Mouse (Mus musculus) MEL (cell line): Measurements from ENCODE around the gene Rgs6. TPM values are rescaled to one million over a fixed set of nuclear protein-coding genes. Genes with fewer than 3 reads are reported as not detected.

Experiments used
- DNase-seq: peaks from one replicate; pipeline ENCODE4 v3.0.0; 2011; ENCODE audit warnings: low read depth, low spot score
- H3K27ac ChIP-seq: 2 replicates; pipeline ENCODE4 v1.5.1; 2012; ENCODE audit warnings: low read depth, mild to moderate bottlenecking, control low read depth, low read length, moderate library complexity; ENCODE audit not compliant: control insufficient read depth
- H3K27me3 ChIP-seq, 2 experiments: fragments of 150-350 bp in 1 of 2; sonication (generic) in 1 of 2; 2 replicates each; pipeline ENCODE4 v1.6.1; 2012; ENCODE audit warnings: low read length in 2 of 2, mild to moderate bottlenecking in 2 of 2, improper control_type of control experiment in 1 of 2, moderate library complexity in 1 of 2; ENCODE audit not compliant: insufficient read depth in 2 of 2, control insufficient read depth in 1 of 2
- H3K36me3 ChIP-seq, 2 experiments: 2 replicates each; pipeline ENCODE4 v1.6.1; 2012 to 2014; ENCODE audit warnings: low read length in 2 of 2, improper control_type of control experiment in 1 of 2, inconsistent platforms in 1 of 2, mild to moderate bottlenecking in 1 of 2; ENCODE audit not compliant: insufficient read depth in 2 of 2, control insufficient read depth in 1 of 2
- H3K4me1 ChIP-seq, 2 experiments: fragments of 150-350 bp in 1 of 2; sonication (generic) in 1 of 2; 2 replicates each; pipeline ENCODE4 v1.6.1; 2012; ENCODE audit warnings: low read length in 2 of 2, improper control_type of control experiment in 1 of 2, mild to moderate bottlenecking in 1 of 2; ENCODE audit not compliant: insufficient read depth in 2 of 2, control insufficient read depth in 1 of 2
- H3K4me3 ChIP-seq, 2 experiments: fragments of 150-350 bp in 1 of 2; sonication (generic) in 1 of 2; 2 replicates each; pipeline ENCODE4 v1.5.1; 2012; ENCODE audit warnings: low read depth in 2 of 2, low read length in 2 of 2, mild to moderate bottlenecking in 2 of 2, moderate library complexity in 2 of 2, control low read depth in 1 of 2, improper control_type of control experiment in 1 of 2; ENCODE audit not compliant: control insufficient read depth in 1 of 2, insufficient read depth in 1 of 2
- H3K79me2 ChIP-seq: 2 replicates; pipeline ENCODE4 v1.6.1; 2012; ENCODE audit warnings: mild to moderate bottlenecking, low read length, moderate library complexity; ENCODE audit not compliant: control insufficient read depth, poor library complexity, insufficient read depth
- H3K9ac ChIP-seq: 2 replicates; pipeline ENCODE4 v1.6.1; 2012; ENCODE audit warnings: low read depth, mild to moderate bottlenecking, control low read depth, low read length, moderate library complexity; ENCODE audit not compliant: control insufficient read depth, poor library complexity, severe bottlenecking
- H3K9me3 ChIP-seq: fragments of 150-350 bp; sonication (generic); replicated peaks from 2 replicates; pipeline ENCODE4 v1.6.1; 2012; ENCODE audit warnings: mild to moderate bottlenecking, low read length, improper control_type of control experiment, moderate library complexity; ENCODE audit not compliant: insufficient read depth
- BHLHE40 ChIP-seq: IDR thresholded peaks from 2 replicates; pipeline ENCODE4 v1.6.1; 2012; ENCODE audit warnings: low read depth, mild to moderate bottlenecking, inconsistent platforms, low read length, improper control_type of control experiment, borderline replicate concordance
- ELF1 ChIP-seq: IDR thresholded peaks from 2 replicates; pipeline ENCODE4 v1.6.1; 2014; ENCODE audit warnings: low read depth, mild to moderate bottlenecking, inconsistent platforms, low read length, improper control_type of control experiment, moderate library complexity
- EP300 ChIP-seq, 2 experiments: IDR thresholded peaks; 2 replicates each; pipeline ENCODE4 v1.6.1; 2011; ENCODE audit warnings: improper control_type of control experiment in 2 of 2, low read length in 2 of 2, low read depth in 1 of 2, mild to moderate bottlenecking in 1 of 2
- GATA1 ChIP-seq: IDR thresholded peaks from 2 replicates; pipeline ENCODE4 v1.6.1; 2011; ENCODE audit warnings: low read depth, low read length, improper control_type of control experiment
- HCFC1 ChIP-seq: IDR thresholded peaks from 2 replicates; pipeline ENCODE4 v1.6.1; 2012; ENCODE audit warnings: low read depth, mild to moderate bottlenecking, inconsistent platforms, low read length, improper control_type of control experiment, moderate library complexity
- MAFK ChIP-seq: IDR thresholded peaks from 2 replicates; pipeline ENCODE4 v1.6.1; 2011; ENCODE audit warnings: low read depth, mild to moderate bottlenecking, low read length, improper control_type of control experiment, borderline replicate concordance
- MAZ ChIP-seq: IDR thresholded peaks from 2 replicates; pipeline ENCODE4 v1.6.1; 2012; ENCODE audit warnings: low read depth, mild to moderate bottlenecking, inconsistent platforms, low read length, improper control_type of control experiment
- MEF2A ChIP-seq: IDR thresholded peaks from 2 replicates; pipeline ENCODE4 v1.6.1; 2014; ENCODE audit warnings: low read depth, mild to moderate bottlenecking, inconsistent platforms, low read length, improper control_type of control experiment; ENCODE audit not compliant: poor library complexity, insufficient replicate concordance, severe bottlenecking; ENCODE audit errors: extremely low read depth
- MYC ChIP-seq: IDR thresholded peaks from 2 replicates; pipeline ENCODE4 v1.6.1; 2011; ENCODE audit warnings: low read depth, mild to moderate bottlenecking, low read length, improper control_type of control experiment, moderate library complexity
- POLR2A ChIP-seq, 2 experiments: IDR thresholded peaks; 2 replicates each; pipeline ENCODE4 v1.6.1; 2011 to 2012; ENCODE audit warnings: low read length in 2 of 2, mild to moderate bottlenecking in 2 of 2, control low read depth in 1 of 2, improper control_type of control experiment in 1 of 2, low read depth in 1 of 2, moderate library complexity in 1 of 2; ENCODE audit not compliant: control insufficient read depth in 1 of 2, insufficient read depth in 1 of 2, poor library complexity in 1 of 2
- POLR2AphosphoS2 ChIP-seq: IDR thresholded peaks from 2 replicates; pipeline ENCODE4 v1.6.1; 2011; ENCODE audit warnings: low read length, improper control_type of control experiment
- RCOR1 ChIP-seq: IDR thresholded peaks from 2 replicates; pipeline ENCODE4 v1.6.1; 2012; ENCODE audit warnings: low read depth, mild to moderate bottlenecking, inconsistent platforms, low read length, improper control_type of control experiment
- TAL1 ChIP-seq: IDR thresholded peaks from 2 replicates; pipeline ENCODE4 v1.6.1; 2012; ENCODE audit warnings: mild to moderate bottlenecking, inconsistent platforms, low read length, moderate library complexity, mixed read lengths
- UBTF ChIP-seq: IDR thresholded peaks from 2 replicates; pipeline ENCODE4 v1.6.1; 2012; ENCODE audit warnings: low read depth, mild to moderate bottlenecking, inconsistent platforms, low read length, improper control_type of control experiment, moderate library complexity, borderline replicate concordance; ENCODE audit not compliant: insufficient read depth
- USF1 ChIP-seq: IDR thresholded peaks from 2 replicates; pipeline ENCODE4 v1.6.1; 2014; ENCODE audit warnings: low read depth, mild to moderate bottlenecking, inconsistent platforms, low read length, improper control_type of control experiment, moderate library complexity
- USF2 ChIP-seq, 2 experiments: IDR thresholded peaks; 2 replicates each; pipeline ENCODE4 v1.6.1; 2011 to 2012; ENCODE audit warnings: improper control_type of control experiment in 2 of 2, low read length in 2 of 2, borderline replicate concordance in 1 of 2, inconsistent platforms in 1 of 2, low read depth in 1 of 2, mild to moderate bottlenecking in 1 of 2; ENCODE audit not compliant: insufficient read depth in 1 of 2
- ZC3H11A ChIP-seq: IDR thresholded peaks from 2 replicates; pipeline ENCODE4 v1.6.1; 2012; ENCODE audit warnings: low read depth, mild to moderate bottlenecking, inconsistent platforms, low read length, improper control_type of control experiment
- polyA plus RNA-seq, 2 experiments: library from polyadenylated mRNA; stranded (reverse) in 1 of 2; unstranded in 1 of 2; fragments of >175 nt in 1 of 2; fragments of >200 nt in 1 of 2; gene quantifications; 2 replicates each; pipeline versions ENCODE4 v1.2.1 to v1.2.4; 2012; ENCODE audit warnings: low replicate concordance in 2 of 2, low read depth in 1 of 2; ENCODE audit not compliant: insufficient read length in 2 of 2, insufficient read depth in 1 of 2, missing spikeins in 1 of 2
- total RNA-seq: library from RNA; depleted of rRNA; stranded (reverse); fragments of 300-350 nt; gene quantifications from 2 replicates; pipeline ENCODE4 v1.2.3, GENCODE M21; 2012

Gene Rgs6
- total and polyA plus RNA-seq, 3 experiments: not detected

GRCm38 (mm10) chr12:82922856-82923506 lies 334.9 kb downstream of the Rgs6 start:
- H3K27ac ChIP-seq: no peak overlapping the region
- no peak for DNase-seq
- no peaks in the 10 kb centered on the region for H3K9me3 ChIP-seq
- no peaks in the 10 kb centered on the region; a peak in 1 of 4 replicates for H3K27me3 ChIP-seq
- H3K4me1 ChIP-seq: no peaks in the 10 kb centered on the region
- TF ChIP-seq RCOR1 (no peak), POLR2A (IDR thresholded peaks at IDR 0.05; ENCODE audit: control insufficient read depth in 1 of 2, insufficient read depth in 1 of 2, low read depth in 1 of 2, low read length in 2 of 2, poor library complexity in 1 of 2) (no peak), ZC3H11A (no peak), HCFC1 (no peak), USF2 (IDR thresholded peaks at IDR 0.05; ENCODE audit: borderline replicate concordance in 1 of 2, insufficient read depth in 1 of 2, low read depth in 1 of 2, low read length in 2 of 2) (no peak), USF1 (no peak), BHLHE40 (no peak), ELF1 (no peak), MAZ (no peak)
- no peak overlapping the region for H3K4me3 ChIP-seq
- no peaks in the 10 kb centered on the region for H3K36me3 ChIP-seq
- H3K79me2 ChIP-seq: no peaks in the 10 kb centered on the region
- H3K9ac ChIP-seq: no peak overlapping the region

DNA sequence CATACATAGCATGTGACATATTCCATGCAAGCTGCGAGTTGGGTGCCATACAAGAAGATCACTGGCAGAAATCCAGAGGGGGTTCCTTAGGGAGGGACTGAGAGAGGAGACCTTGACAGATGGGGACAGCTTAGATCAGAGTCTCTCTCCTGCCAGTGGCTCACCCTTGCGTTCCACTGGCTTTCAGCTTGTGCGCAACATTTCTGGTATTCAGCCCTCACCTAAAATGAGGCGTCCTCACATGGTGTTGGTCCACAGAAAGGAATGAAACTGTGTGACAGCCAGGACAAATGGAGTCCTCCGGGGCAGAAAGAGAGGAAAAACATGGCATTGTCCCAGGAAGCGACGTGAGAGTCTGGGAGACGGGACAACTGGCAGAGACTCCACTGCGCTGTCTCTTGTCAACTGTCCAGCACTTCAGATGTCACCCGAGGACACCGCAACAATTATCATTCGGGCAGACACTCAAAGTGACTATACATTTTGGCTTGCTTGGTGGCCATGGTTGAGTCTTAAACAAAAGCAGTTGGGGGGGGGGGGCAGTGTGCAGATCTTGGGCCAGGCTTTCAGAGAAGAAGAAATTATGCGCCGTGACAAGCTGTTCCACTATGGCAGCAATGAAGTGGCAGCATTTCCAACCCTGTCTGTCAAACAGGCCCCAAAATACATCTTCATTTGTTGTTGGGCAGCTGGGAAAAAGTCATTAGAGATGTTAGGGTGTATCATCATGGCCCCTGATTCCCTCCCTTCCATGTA lies 344.8 kb downstream of the Rgs6 start:
- TF ChIP-seq TAL1 (no peak), MEF2A (no peak), EP300 (IDR thresholded peaks at IDR 0.05; ENCODE audit: low read depth in 1 of 2, low read length in 2 of 2) (no peak), HCFC1 (no peak), MAFK (no peak), MYC (no peak), UBTF (no peak), POLR2AphosphoS2 (no peak), GATA1 (no peak)
- Histone ChIP-seq H3K27ac (no peak overlapping the region), H3K9ac (no peak overlapping the region), H3K27me3 (peaks cover 12 to 14% of the 10 kb centered on the region in 2 experiments), H3K4me1 (no peaks in the 10 kb centered on the region), H3K36me3 (no peaks in the 10 kb centered on the region), H3K79me2 (no peaks in the 10 kb centered on the region), H3K4me3 (no peak overlapping the region), H3K9me3 (no peaks in the 10 kb centered on the region)
- no peak for DNase-seq
